ENCODE assay signal across 9 mouse cellular contexts in genomic region chr17:64603134-64603533, GRCm38 (mm10). TPM values are rescaled to one million over a fixed set of nuclear protein-coding genes. Genes with fewer than 3 reads are reported as not detected.
A peak's percentile ranks its signal among the peaks of the same experiment; 100 is the strongest.
DNase-seq lines count a peak whose midpoint lies in the region; ATAC-seq and TF ChIP-seq lines count a peak whose summit lies in the region.
"Had no signal": no experiment of that assay in that cellular context is flagged by ENCODE, and none has a peak within 500 bp of the region (broad histone marks: within the 10 kb centered on the region; RNA-seq: fewer than 3 reads in every experiment).

No protein-coding gene starts in this region.

- no peak for TF ChIP-seq POLR2A in cerebellum, adult 2 months (IDR thresholded peaks at IDR 0.05; ENCODE audit: borderline replicate concordance, insufficient read depth, low read length)

- 86% methylated on average over 9 of the region's 9 CpGs for WGBS in forebrain, embryonic 11.5 days
- 75% methylated on average over 9 of the region's 9 CpGs for WGBS in liver, embryonic 11.5 days
- 74% methylated on average over 9 of the region's 9 CpGs for WGBS in cerebellum, adult 2 months

- no peaks in the 10 kb centered on the region; the same call in 1 of the 2 replicates for H3K27me3 ChIP-seq in forebrain, embryonic 11.5 days (ENCODE audit: control insufficient read depth, insufficient read depth, low read length)
- H3K27me3 ChIP-seq in liver, embryonic 11.5 days (replicated peaks; ENCODE audit: control insufficient read depth, insufficient read depth, low read length), result no peaks in the 10 kb centered on the region
- no peaks in the 10 kb centered on the region for H3K27me3 ChIP-seq in cerebellum, adult 2 months (ENCODE audit: control insufficient read depth, insufficient read depth, low read length)

- TF ChIP-seq CTCF in cerebellum, adult 2 months (IDR thresholded peaks at IDR 0.05; ENCODE audit: borderline replicate concordance, insufficient read depth, low read depth, low read length), result no peak

- no peak overlapping the region for H3K4me3 ChIP-seq in forebrain, embryonic 11.5 days (ENCODE audit: low read depth, low read length)
- H3K4me3 ChIP-seq in liver, embryonic 11.5 days (ENCODE audit: low read depth, low read length), result peak overlapping the region; percentile 25; the same call in 1 of the 2 replicates
- no peak overlapping the region for H3K4me3 ChIP-seq in cerebellum, adult 2 months (replicated peaks; ENCODE audit: insufficient read depth, low read depth, low read length)

- no peak for ATAC-seq in forebrain, embryonic 11.5 days (replicated peaks; ENCODE audit: low FRiP score)
- ATAC-seq in liver, embryonic 11.5 days (replicated peaks; ENCODE audit: low FRiP score), result no peak

- intact Hi-C loops in left cerebral cortex, postnatal 14 days (cut with DNase I), result loop anchor here (5.0 to 10.0 kb wide), 3 partner anchors 321 to 1028 kb away; no protein-coding TSS in a partner anchor

- no peaks in the 10 kb centered on the region for H3K36me3 ChIP-seq in forebrain, embryonic 11.5 days (ENCODE audit: control insufficient read depth, insufficient read depth, low read length)
- H3K36me3 ChIP-seq in liver, embryonic 11.5 days (ENCODE audit: control insufficient read depth, insufficient read depth, low read length), result 0 out of 2 replicates have a peak, but pooled peaks cover under 1% of the 10 kb centered on the region

- 0 out of 2 replicates have a peak overlapping the region, but pooled peaks have one; percentile 18 for H3K4me2 ChIP-seq in forebrain, embryonic 11.5 days (ENCODE audit: low read depth, low read length, severe bottlenecking)
- peak overlapping the region; percentile 96 for H3K4me2 ChIP-seq in liver, embryonic 11.5 days

- DNase-seq in gastrocnemius, adult 18-20 months (ENCODE audit: low spot score), result peak; percentile 51
- no peak for DNase-seq in gastrocnemius, adult 8-10 months (ENCODE audit: low spot score in 2 of 2)
- DNase-seq in 3T3-L1 (ENCODE audit: low read depth, low spot score), result peak; percentile 75
- DNase-seq in forebrain, embryonic 11.5 days (ENCODE audit: low spot score), result no peak
- DNase-seq in liver, embryonic 11.5 days (ENCODE audit: low spot score), result no peak
- no peak for DNase-seq in cerebellum, adult 2 months
- DNase-seq in right cerebral cortex, postnatal 14 days, result no peak
- DNase-seq in left cerebral cortex, postnatal 14 days (ENCODE audit: low spot score in 2 of 2), result no peak

- no peaks in the 10 kb centered on the region for H3K9me3 ChIP-seq in forebrain, embryonic 11.5 days (ENCODE audit: control insufficient read depth, low read length)
- no peaks in the 10 kb centered on the region for H3K9me3 ChIP-seq in liver, embryonic 11.5 days (ENCODE audit: control insufficient read depth, low read length)
- H3K9me3 ChIP-seq: megakaryocyte, embryonic 14.5 days had no signal

- H3K4me1 ChIP-seq in forebrain, embryonic 11.5 days (replicated peaks; ENCODE audit: control insufficient read depth, insufficient read depth, low read length), result peaks cover 3% of the 10 kb centered on the region
- H3K4me1 ChIP-seq in liver, embryonic 11.5 days (replicated peaks; ENCODE audit: control insufficient read depth, insufficient read depth, low read length), result peaks cover 19% of the 10 kb centered on the region
- no peaks in the 10 kb centered on the region for H3K4me1 ChIP-seq in cerebellum, adult 2 months (ENCODE audit: control insufficient read depth, insufficient read depth, low read length)

- no peak overlapping the region for H3K9ac ChIP-seq in forebrain, embryonic 11.5 days (ENCODE audit: low read length)
- H3K9ac ChIP-seq in liver, embryonic 11.5 days (ENCODE audit: low read depth, low read length), result no peak overlapping the region

- H3K27ac ChIP-seq in forebrain, embryonic 11.5 days (ENCODE audit: low read depth, low read length), result no peak overlapping the region
- H3K27ac ChIP-seq in liver, embryonic 11.5 days (ENCODE audit: low read depth, low read length), result no peak overlapping the region
- no peak overlapping the region for H3K27ac ChIP-seq in cerebellum, adult 2 months (ENCODE audit: insufficient read depth, low read length)

RNA-seq across cellular contexts. Expression of gene Man2a1, which starts 2.6 kb away (rescaled TPM):
- total RNA-seq in gastrocnemius, adult 18-20 months (2021), result 1 to 10 TPM; 6.0 to 7.4 TPM
- 1 to 10 TPM; 4.5 to 6.1 (median 5.2) TPM for total RNA-seq in gastrocnemius, adult 8-10 months (2022)
- 4.4 and 5.1 TPM in 2 replicates for polyA plus RNA-seq in forebrain, embryonic 11.5 days (2014; fragmentation: Nextera tagmentation; extraction: Ambion mirVana)
- 5.7 and 6.8 TPM in 2 replicates for polyA plus RNA-seq in liver, embryonic 11.5 days (2014; fragmentation: Nextera tagmentation; extraction: Ambion mirVana)
- polyA plus RNA-seq in cerebellum, adult 2 months (2012; rRNA removed), result 5.7 TPM in 2 replicates
- 10 to 100 TPM; 20.0 to 24.4 TPM for total RNA-seq in left cerebral cortex, postnatal 14 days (2021)

Comparison
In these comparisons a context has a peak if more than half of its experiments do, and no peak if none do; other contexts are left out.
1. DNase-seq: peak in gastrocnemius, adult 18-20 months (single experiment) and 3T3-L1 (single experiment); none in gastrocnemius, adult 8-10 months (0 of 2), forebrain, embryonic 11.5 days (single experiment), liver, embryonic 11.5 days (single experiment), cerebellum, adult 2 months (0 of 2), right cerebral cortex, postnatal 14 days (single experiment) and left cerebral cortex, postnatal 14 days (0 of 2).